Mouse (Mus musculus): Measurements from ENCODE around the gene Mapk11. TPM values are rescaled to one million over a fixed set of nuclear protein-coding genes. Genes with fewer than 3 reads are reported as not detected.

The Mapk11 gene
- polyA plus RNA-seq, 1 experiment from 2014 or later, result 16.1 TPM

DNA sequence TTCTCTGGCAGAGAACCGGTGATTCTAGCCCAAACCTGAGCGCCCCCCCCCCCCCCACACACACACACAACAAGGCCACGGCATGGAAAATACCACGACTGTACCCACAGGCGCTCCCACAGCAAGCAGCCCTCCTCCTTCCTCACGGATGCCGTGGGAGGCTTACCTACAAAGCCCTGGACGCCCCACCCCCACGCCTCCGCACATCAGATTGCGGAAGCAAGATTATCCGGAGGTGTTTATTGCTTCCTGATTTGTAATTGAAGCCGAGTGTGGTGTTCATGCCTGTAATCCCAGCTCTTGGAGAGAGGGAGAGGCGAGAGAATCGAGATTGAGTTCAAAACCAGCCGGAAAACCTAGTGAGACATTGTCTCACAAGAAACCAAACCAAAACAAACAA, 2.4 kb downstream of the Mapk11 start:
- Histone ChIP-seq H3K27me3 (replicated peaks; ENCODE audit: low read depth, poor library complexity, severe bottlenecking) (peaks cover 84% of the 10 kb centered on the region), H3K27ac (replicated peaks) (peak overlapping the region; percentile 65), H3K4me1 (peaks cover 54% of the 10 kb centered on the region), H3K9me3 (no peaks in the 10 kb centered on the region), H3K4me3 (peak overlapping the region; percentile 83), H3K36me3 (replicated peaks) (peaks cover 33% of the 10 kb centered on the region)
- DNase-seq (ENCODE audit: low spot score), result no peak
- 13% methylated on average over 16 of the region's 16 CpGs for WGBS

DNA sequence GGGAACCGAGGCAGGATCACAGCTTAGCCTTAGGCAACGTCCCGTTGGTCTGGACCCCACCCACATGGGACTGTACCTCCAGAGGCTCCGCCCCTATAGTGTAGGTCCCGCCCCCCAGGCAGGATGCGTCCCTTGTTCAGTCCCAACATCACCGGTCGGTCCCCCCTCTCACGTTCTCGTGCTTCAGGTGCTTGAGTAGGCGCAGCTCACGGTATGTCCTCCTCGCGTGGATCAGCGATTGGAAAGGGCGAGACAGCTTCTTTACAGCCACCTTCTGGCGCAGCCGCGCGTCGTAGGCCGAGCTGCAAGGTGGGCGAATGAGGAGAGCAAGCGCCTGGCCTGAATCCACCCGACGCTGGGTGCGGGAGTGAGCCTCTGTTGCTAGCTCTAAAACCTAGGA, 2.9 kb downstream of the Mapk11 start:
- peak overlapping the region; percentile 65 for H3K27ac ChIP-seq (replicated peaks)
- peak; percentile 57 for DNase-seq (ENCODE audit: low spot score)
- 2% methylated on average over 27 of the region's 27 CpGs for WGBS

GRCm38 (mm10) chr15:89145813-89146350, 3.5 kb downstream of the Mapk11 start:
- Histone ChIP-seq H3K9me3 (no peaks in the 10 kb centered on the region), H3K27ac (replicated peaks) (no peak overlapping the region), H3K4me3 (0 out of 2 replicates have a peak overlapping the region, but pooled peaks have one; percentile 83), H3K36me3 (replicated peaks) (peaks cover 33% of the 10 kb centered on the region), H3K27me3 (replicated peaks; ENCODE audit: low read depth, poor library complexity, severe bottlenecking) (peaks cover 96% of the 10 kb centered on the region), H3K4me1 (peaks cover 65% of the 10 kb centered on the region)
- DNase-seq (ENCODE audit: low spot score), result no peak
- WGBS, result 74% methylated on average over 24 of the region's 24 CpGs

More for the DNA sequence above, 2.9 kb downstream of the Mapk11 start:
- H3K9me3 ChIP-seq, result no peaks in the 10 kb centered on the region
- H3K36me3 ChIP-seq (replicated peaks), result peaks cover 33% of the 10 kb centered on the region
- H3K27me3 ChIP-seq (replicated peaks; ENCODE audit: low read depth, poor library complexity, severe bottlenecking), result peaks cover 89% of the 10 kb centered on the region
- H3K4me3 ChIP-seq, result peak overlapping the region; percentile 83
- peaks cover 58% of the 10 kb centered on the region for H3K4me1 ChIP-seq

GRCm38 (mm10) chr15:89144965-89145364, 4.5 kb downstream of the Mapk11 start:
- Histone ChIP-seq H3K36me3 (replicated peaks) (peaks cover 33% of the 10 kb centered on the region), H3K4me1 (peaks cover 70% of the 10 kb centered on the region), H3K27me3 (replicated peaks; ENCODE audit: low read depth, poor library complexity, severe bottlenecking) (peaks cover 100% of the 10 kb centered on the region), H3K27ac (replicated peaks) (no peak overlapping the region), H3K9me3 (no peaks in the 10 kb centered on the region), H3K4me3 (no peak overlapping the region)
- no peak for DNase-seq (ENCODE audit: low spot score)
- WGBS, result 85% methylated on average over 11 of the region's 11 CpGs

GRCm38 (mm10) chr15:89143134-89143533, 6.3 kb downstream of the Mapk11 start:
- Histone ChIP-seq H3K27me3 (replicated peaks; ENCODE audit: low read depth, poor library complexity, severe bottlenecking) (peaks cover 100% of the 10 kb centered on the region), H3K36me3 (replicated peaks) (peaks cover 33% of the 10 kb centered on the region), H3K4me3 (no peak overlapping the region), H3K4me1 (peaks cover 64% of the 10 kb centered on the region), H3K27ac (replicated peaks) (no peak overlapping the region), H3K9me3 (no peaks in the 10 kb centered on the region)
- DNase-seq (ENCODE audit: low spot score), result no peak
- WGBS, result 68% methylated on average over 2 of the region's 2 CpGs

DNA sequence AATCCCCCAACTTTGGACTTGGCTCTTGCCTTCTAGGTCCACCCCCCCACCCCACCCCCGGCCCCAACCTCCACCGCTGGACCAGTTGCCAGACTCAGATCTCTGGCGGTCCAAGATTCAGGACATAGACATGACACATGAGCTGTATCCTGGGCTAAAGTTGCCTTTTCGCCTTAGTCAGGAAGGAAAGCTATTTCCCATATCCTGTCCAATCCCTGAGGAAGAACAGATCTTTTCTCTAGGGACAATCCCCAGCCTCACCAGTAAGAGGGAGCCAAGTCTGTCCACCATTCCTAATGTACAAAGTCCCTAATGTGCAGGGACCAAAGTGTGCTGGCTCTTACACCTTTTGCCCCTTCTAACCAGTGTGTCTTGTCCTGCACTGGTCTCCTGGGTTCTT, 7.5 kb downstream of the Mapk11 start:
- 63% methylated on average over 4 of the region's 4 CpGs for WGBS

GRCm38 (mm10) chr15:89141443-89141842, 8.0 kb downstream of the Mapk11 start:
- no peaks in the 10 kb centered on the region for H3K9me3 ChIP-seq
- WGBS, result 18% methylated on average over 5 of the region's 5 CpGs
- peak; percentile 38 for DNase-seq (ENCODE audit: low spot score)
- H3K4me3 ChIP-seq, result peak overlapping the region; percentile 79
- H3K27ac ChIP-seq (replicated peaks), result 0 out of 2 replicates have a peak overlapping the region, but pooled peaks have one; percentile 83
- peaks cover 56% of the 10 kb centered on the region for H3K4me1 ChIP-seq
- peaks cover 87% of the 10 kb centered on the region for H3K27me3 ChIP-seq (replicated peaks; ENCODE audit: low read depth, poor library complexity, severe bottlenecking)
- peaks cover 33% of the 10 kb centered on the region for H3K36me3 ChIP-seq (replicated peaks)

More for the DNA sequence above, 7.5 kb downstream of the Mapk11 start:
- Histone ChIP-seq H3K4me1 (peaks cover 60% of the 10 kb centered on the region), H3K27ac (replicated peaks) (no peak overlapping the region), H3K9me3 (no peaks in the 10 kb centered on the region), H3K27me3 (replicated peaks; ENCODE audit: low read depth, poor library complexity, severe bottlenecking) (peaks cover 92% of the 10 kb centered on the region), H3K4me3 (peak overlapping the region; percentile 79; the same call in 1 of the 2 replicates), H3K36me3 (replicated peaks) (peaks cover 33% of the 10 kb centered on the region)
- no peak for DNase-seq (ENCODE audit: low spot score)

GRCm38 (mm10) chr15:89140659-89141252, 8.7 kb downstream of the Mapk11 start, which contains the start of gene Mapk12:
Gene Mapk12 (minus strand): TSS chr15:89140703.
- Histone ChIP-seq H3K27me3 (replicated peaks; ENCODE audit: low read depth, poor library complexity, severe bottlenecking) (peaks cover 81% of the 10 kb centered on the region), H3K36me3 (replicated peaks) (peaks cover 31% of the 10 kb centered on the region), H3K4me1 (peaks cover 49% of the 10 kb centered on the region), H3K9me3 (no peaks in the 10 kb centered on the region), H3K4me3 (peak within 1 kb of the TSS; percentile 79), H3K27ac (replicated peaks) (peak within 1 kb of the TSS; percentile 83)
- DNase-seq (ENCODE audit: low spot score), result peak; percentile 81
- WGBS, result under 1% methylated on average over 21 of the region's 21 CpGs

- peak; percentile 58 for DNase-seq (ENCODE audit: low spot score)
- Histone ChIP-seq H3K27ac (replicated peaks) (peak overlapping the region; percentile 83), H3K4me1 (peaks cover 46% of the 10 kb centered on the region), H3K4me3 (peak overlapping the region; percentile 79), H3K36me3 (replicated peaks) (peaks cover 25% of the 10 kb centered on the region), H3K9me3 (no peaks in the 10 kb centered on the region), H3K27me3 (replicated peaks; ENCODE audit: low read depth, poor library complexity, severe bottlenecking) (peaks cover 74% of the 10 kb centered on the region)
- under 1% methylated on average over 53 of the region's 53 CpGs for WGBS
These were observed 9.3 kb downstream of the Mapk11 start for GRCm38 (mm10) chr15:89140048-89140658.

GRCm38 (mm10) chr15:89138531-89138930, 10.9 kb downstream of the Mapk11 start:
- Histone ChIP-seq H3K27me3 (replicated peaks; ENCODE audit: low read depth, poor library complexity, severe bottlenecking) (peaks cover 58% of the 10 kb centered on the region), H3K36me3 (replicated peaks) (peaks cover 9% of the 10 kb centered on the region; the same call in 1 of the 2 replicates), H3K27ac (replicated peaks) (no peak overlapping the region), H3K4me3 (no peak overlapping the region), H3K9me3 (no peaks in the 10 kb centered on the region), H3K4me1 (peaks cover 46% of the 10 kb centered on the region)
- no peak for DNase-seq (ENCODE audit: low spot score)
- 92% methylated on average over 6 of the region's 6 CpGs for WGBS

DNA sequence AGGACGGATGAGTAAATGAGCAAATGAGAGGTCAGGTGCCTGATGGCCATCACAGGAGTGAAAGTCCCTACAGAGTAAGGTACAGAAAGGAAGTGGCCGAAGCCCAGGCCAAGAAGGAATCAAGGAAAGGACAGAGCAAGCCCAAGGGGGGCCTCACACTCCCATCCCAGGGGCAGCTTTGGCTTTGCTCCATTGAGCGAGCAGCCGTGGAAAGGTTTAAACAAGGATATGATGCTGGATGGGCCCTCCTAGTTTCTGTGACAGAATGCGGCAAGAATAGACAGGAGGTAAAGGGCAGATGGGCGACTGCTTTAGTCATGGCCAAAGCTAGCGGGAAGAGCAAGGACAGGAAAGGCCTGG, 11.4 kb downstream of the Mapk11 start:
- 88% methylated on average over 7 of the region's 7 CpGs for WGBS
- Histone ChIP-seq H3K36me3 (replicated peaks) (peaks cover 5% of the 10 kb centered on the region), H3K4me3 (no peak overlapping the region), H3K4me1 (peaks cover 46% of the 10 kb centered on the region), H3K9me3 (no peaks in the 10 kb centered on the region), H3K27me3 (replicated peaks; ENCODE audit: low read depth, poor library complexity, severe bottlenecking) (peaks cover 53% of the 10 kb centered on the region), H3K27ac (replicated peaks) (no peak overlapping the region)
- DNase-seq (ENCODE audit: low spot score), result no peak

GRCm38 (mm10) chr15:89137378-89138045, 11.9 kb downstream of the Mapk11 start:
- 67% methylated on average over 11 of the region's 11 CpGs for WGBS
- H3K4me3 ChIP-seq, result no peak overlapping the region
- DNase-seq (ENCODE audit: low spot score), result no peak

More at GRCm38 (mm10) chr15:89137378-89138045, 11.9 kb downstream of the Mapk11 start:
- Histone ChIP-seq H3K4me1 (peaks cover 46% of the 10 kb centered on the region), H3K9me3 (no peaks in the 10 kb centered on the region), H3K27ac (replicated peaks) (no peak overlapping the region), H3K27me3 (replicated peaks; ENCODE audit: low read depth, poor library complexity, severe bottlenecking) (peaks cover 48% of the 10 kb centered on the region), H3K36me3 (replicated peaks) (peaks cover 6% of the 10 kb centered on the region)

All from embryonic facial prominence, embryonic 10.5 days (tissue).